ENCODE assay signal across 45 mouse cellular contexts in the genomic region with DNA sequence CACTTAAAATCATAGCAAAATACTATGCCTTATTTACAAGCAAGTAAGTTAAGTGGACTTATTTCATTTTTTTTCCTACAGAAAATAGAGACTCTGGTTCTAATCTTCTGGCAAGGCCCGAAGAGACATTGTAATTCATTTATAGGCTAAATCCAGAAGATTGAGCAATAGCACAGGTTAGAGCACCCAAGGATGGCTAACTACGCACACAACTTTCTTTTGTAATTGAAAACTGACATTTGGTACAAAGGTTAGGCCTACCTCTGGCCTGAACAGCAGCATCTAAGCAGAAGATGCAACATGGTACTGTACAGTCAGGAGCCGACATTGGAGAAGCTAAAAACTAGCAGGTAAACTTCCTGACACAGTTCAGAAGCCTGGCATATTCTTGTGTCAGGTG. TPM values are rescaled to one million over a fixed set of nuclear protein-coding genes. Genes with fewer than 3 reads are reported as not detected.
"Had no signal": no experiment of that assay in that cellular context is flagged by ENCODE, and none has a peak within 500 bp of the region (broad histone marks: within the 10 kb centered on the region; RNA-seq: fewer than 3 reads in every experiment).

No protein-coding gene starts in this region.

- ATAC-seq: hindbrain, embryonic 16.5 days; hindbrain, postnatal 0 days; inflammation-experienced regulatory T-cells, adult 6 months; intestine, embryonic 15.5 days; intestine, embryonic 16.5 days; intestine, postnatal 0 days had no signal

- DNase-seq: heart, adult 18-20 months; heart, adult 2 months; heart, postnatal 10 days; heart, postnatal 14 days; heart, postnatal 36 days; heart, postnatal 4 days; kidney, adult 11 months; kidney, postnatal 10 days; kidney, postnatal 14 days; kidney, postnatal 25 days; kidney, postnatal 4 days; layer of hippocampus, adult 9-11 months; layer of hippocampus, postnatal 36 days had no signal

- H3K27me3 ChIP-seq: heart, embryonic 13.5 days; heart, embryonic 15.5 days; hindbrain, embryonic 12.5 days; hindbrain, embryonic 13.5 days; hindbrain, embryonic 15.5 days; intestine, embryonic 15.5 days; kidney, embryonic 15.5 days had no signal

- H3K36me3 ChIP-seq: heart, embryonic 10.5 days; heart, embryonic 12.5 days; heart, embryonic 13.5 days; heart, embryonic 15.5 days; hindbrain, embryonic 10.5 days; hindbrain, embryonic 12.5 days; hindbrain, embryonic 13.5 days; hindbrain, embryonic 15.5 days; intestine, embryonic 15.5 days; kidney, embryonic 15.5 days had no signal

- H3K27ac ChIP-seq: heart, adult 2 months; heart, embryonic 10.5 days; heart, embryonic 13.5 days; heart, embryonic 15.5 days; hindbrain, embryonic 10.5 days; hindbrain, embryonic 12.5 days; hindbrain, embryonic 13.5 days; hindbrain, embryonic 14.5 days; hindbrain, embryonic 15.5 days; hindbrain, postnatal 0 days; intestine, embryonic 15.5 days; kidney, embryonic 15.5 days; kidney, postnatal 0 days; layer of hippocampus, adult 2 months had no signal

- H3K9me3 ChIP-seq: heart, embryonic 10.5 days; heart, embryonic 12.5 days; heart, embryonic 13.5 days; heart, embryonic 15.5 days; hindbrain, embryonic 10.5 days; hindbrain, embryonic 12.5 days; hindbrain, embryonic 13.5 days; hindbrain, embryonic 15.5 days; intestine, embryonic 15.5 days; kidney, embryonic 15.5 days had no signal

- H3K4me3 ChIP-seq: heart, adult 2 months; heart, embryonic 10.5 days; heart, embryonic 12.5 days; heart, embryonic 13.5 days; heart, embryonic 15.5 days; hindbrain, embryonic 10.5 days; hindbrain, embryonic 12.5 days; hindbrain, embryonic 13.5 days; hindbrain, embryonic 15.5 days; intestine, embryonic 15.5 days; kidney, embryonic 15.5 days; layer of hippocampus, adult 2 months had no signal

- H3K9ac ChIP-seq: heart, embryonic 12.5 days; heart, embryonic 13.5 days; heart, embryonic 15.5 days; hindbrain, embryonic 12.5 days; hindbrain, embryonic 13.5 days; hindbrain, embryonic 14.5 days; hindbrain, embryonic 15.5 days; intestine, embryonic 15.5 days; kidney, embryonic 15.5 days had no signal

- H3K4me2 ChIP-seq: heart, embryonic 11.5 days; heart, embryonic 12.5 days; heart, embryonic 13.5 days; heart, embryonic 15.5 days; hindbrain, embryonic 12.5 days; hindbrain, embryonic 13.5 days; hindbrain, embryonic 14.5 days; hindbrain, embryonic 15.5 days; intestine, embryonic 15.5 days; kidney, embryonic 15.5 days had no signal

- H3K4me1 ChIP-seq: heart, embryonic 10.5 days; heart, embryonic 12.5 days; heart, embryonic 15.5 days; hindbrain, embryonic 10.5 days; hindbrain, embryonic 12.5 days; hindbrain, embryonic 13.5 days; hindbrain, embryonic 15.5 days; intestine, embryonic 15.5 days; kidney, embryonic 15.5 days had no signal

RNA-seq across cellular contexts. Expression of a gene that starts 4.0 kb away (rescaled TPM):
- total RNA-seq: heart, adult 2 months; heart, adult 8-10 months; heart, postnatal 10 days; heart, postnatal 14 days; heart, postnatal 25 days; heart, postnatal 36 days; heart, postnatal 4 days; hematopoietic stem cell, adult 5-6 weeks; hindbrain, postnatal 0 days; layer of hippocampus, adult 18-20 months; layer of hippocampus, adult 2 months; layer of hippocampus, adult 8-10 months; layer of hippocampus, postnatal 10 days; layer of hippocampus, postnatal 14 days; layer of hippocampus, postnatal 25 days; layer of hippocampus, postnatal 36 days; left cerebral cortex, adult 18-20 months had no signal
- polyA plus RNA-seq: heart, adult 2 months; heart, embryonic 14.5 days; heart, embryonic 15.5 days; heart, postnatal 0 days; hindbrain, embryonic 11.5 days; hindbrain, embryonic 12.5 days; hindbrain, embryonic 16.5 days; inflammation-experienced regulatory T-cells, adult 6 months; kidney, postnatal 0 days; large intestine, adult 2 months had no signal
